Mouse (Mus musculus) common myeloid progenitor, adult 5-6 weeks (primary cell): ENCODE data around the gene Gse1. TPM values are rescaled to one million over a fixed set of nuclear protein-coding genes. Genes with fewer than 3 reads are reported as not detected.
A peak's percentile ranks its signal among the peaks of the same experiment; 100 is the strongest.

Source experiments
- ATAC-seq: replicated peaks from 2 replicates; pipeline ENCODE4 v1.8.0; 2016; ENCODE audit warnings: low read depth, mild to moderate bottlenecking, moderate TSS enrichment, inconsistent platforms; ENCODE audit not compliant: poor library complexity, severe bottlenecking
- total RNA-seq: library from RNA; stranded (forward); fragments of 200-1000, 187-1606 nt; gene quantifications from 2 replicates; pipeline ENCODE4 v1.2.3, GENCODE M21; 2017

Gse1 gene
- total RNA-seq, 1 experiment from 2014 or later: 46.6 TPM

GRCm38 (mm10) chr8:120208113-120208512 lies 20.1 kb upstream of the Gse1 start:
- ATAC-seq: no peak

DNA sequence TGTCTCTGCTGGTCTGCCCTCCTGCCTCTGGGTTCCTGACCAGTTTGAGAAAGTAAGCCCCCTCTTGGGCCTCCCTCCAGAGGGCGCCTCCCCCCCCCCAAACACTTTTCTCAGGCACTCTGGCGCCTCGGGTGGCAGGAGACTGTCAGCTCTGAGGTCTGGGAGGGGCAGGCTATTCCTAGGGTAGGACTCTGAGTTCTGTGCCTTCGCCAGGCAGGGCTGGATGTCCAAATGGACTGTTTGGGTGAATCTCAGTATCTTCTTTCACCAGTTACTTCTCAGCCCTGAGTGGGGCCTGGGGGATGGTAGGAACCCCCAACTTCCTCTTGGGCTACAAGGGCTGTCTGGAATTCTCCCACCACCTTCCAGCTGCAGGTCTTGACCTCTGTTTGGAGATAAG lies 16.9 kb upstream of the Gse1 start:
- peak; percentile 67 for ATAC-seq

- ATAC-seq: no peak
Observed at GRCm38 (mm10) chr8:120212596-120212995, 15.7 kb upstream of the Gse1 start.

DNA sequence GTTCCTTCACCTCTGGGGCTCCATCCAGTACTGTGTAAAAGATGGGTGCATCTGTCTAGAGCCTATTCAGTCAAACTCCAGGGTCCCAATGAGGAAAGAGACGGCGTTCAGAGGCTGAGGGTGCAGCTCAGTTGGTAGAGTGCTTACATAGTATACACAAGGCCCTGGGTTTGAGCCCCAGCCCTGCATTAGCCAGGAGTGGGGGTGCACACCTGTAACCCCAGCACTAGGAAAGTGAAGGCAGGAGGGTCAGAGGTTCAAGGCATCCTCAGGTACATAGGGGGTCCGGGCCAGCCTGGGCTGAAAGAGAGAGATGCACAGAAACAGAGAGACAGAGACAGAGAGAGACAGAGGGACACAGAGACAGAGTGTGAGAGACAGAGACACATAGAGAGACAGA lies 15.0 kb upstream of the Gse1 start:
- ATAC-seq: no peak

DNA sequence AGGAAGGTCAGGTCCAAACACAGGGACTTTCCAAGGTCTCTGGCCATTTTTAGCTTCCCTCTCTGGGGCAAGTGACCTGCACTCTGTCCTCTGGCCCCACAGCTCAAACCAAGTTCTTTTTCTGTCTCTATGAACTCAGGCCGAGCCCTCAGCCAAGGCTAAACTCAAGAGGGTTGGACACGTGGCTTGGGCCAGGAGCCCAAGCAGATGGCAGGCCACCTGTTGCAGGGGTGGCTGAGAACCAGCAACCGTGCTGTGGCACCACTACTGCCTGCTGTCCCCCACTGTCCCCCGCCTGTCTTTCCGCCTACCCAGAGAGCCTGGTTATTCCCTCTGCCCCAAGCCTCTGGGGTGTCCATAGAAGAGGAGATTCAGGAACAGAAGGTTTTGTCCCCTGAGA lies 14.3 kb upstream of the Gse1 start:
- no peak for ATAC-seq

DNA sequence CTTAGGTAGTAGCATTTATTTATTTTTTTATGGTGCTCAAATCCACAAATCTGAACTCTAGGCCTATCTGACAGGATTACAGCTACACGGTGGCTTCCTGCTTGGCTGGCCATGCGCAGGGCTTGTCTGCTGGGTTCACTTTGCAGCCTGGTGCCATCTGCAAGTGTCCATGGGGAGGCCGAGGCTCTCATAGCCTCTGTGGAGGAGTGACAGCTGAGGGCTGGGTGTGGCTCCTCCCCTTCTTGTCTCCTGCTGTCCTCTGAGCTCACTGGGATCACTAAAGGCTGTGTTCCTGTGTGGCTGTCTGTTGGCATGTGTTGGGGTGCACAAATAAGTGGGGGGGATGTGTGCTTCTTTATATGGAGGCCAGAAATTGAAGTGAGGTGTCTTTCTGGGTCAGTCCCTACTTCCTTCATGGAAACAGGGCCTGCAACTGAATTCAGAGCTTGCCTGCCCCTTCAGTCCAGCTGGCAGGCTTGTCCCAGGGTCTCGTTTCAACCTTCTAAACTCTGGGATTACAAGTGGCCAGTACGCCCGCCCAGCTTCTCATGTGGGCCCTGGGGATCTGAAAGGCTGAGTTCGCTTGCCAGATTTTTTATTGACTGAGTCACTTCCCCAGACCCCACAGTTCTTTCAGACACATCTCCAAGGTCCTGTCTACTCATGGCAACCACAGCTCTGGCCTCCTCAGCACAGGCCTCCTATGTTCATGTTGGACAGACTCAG lies 12.7 kb upstream of the Gse1 start:
- no peak for ATAC-seq

DNA sequence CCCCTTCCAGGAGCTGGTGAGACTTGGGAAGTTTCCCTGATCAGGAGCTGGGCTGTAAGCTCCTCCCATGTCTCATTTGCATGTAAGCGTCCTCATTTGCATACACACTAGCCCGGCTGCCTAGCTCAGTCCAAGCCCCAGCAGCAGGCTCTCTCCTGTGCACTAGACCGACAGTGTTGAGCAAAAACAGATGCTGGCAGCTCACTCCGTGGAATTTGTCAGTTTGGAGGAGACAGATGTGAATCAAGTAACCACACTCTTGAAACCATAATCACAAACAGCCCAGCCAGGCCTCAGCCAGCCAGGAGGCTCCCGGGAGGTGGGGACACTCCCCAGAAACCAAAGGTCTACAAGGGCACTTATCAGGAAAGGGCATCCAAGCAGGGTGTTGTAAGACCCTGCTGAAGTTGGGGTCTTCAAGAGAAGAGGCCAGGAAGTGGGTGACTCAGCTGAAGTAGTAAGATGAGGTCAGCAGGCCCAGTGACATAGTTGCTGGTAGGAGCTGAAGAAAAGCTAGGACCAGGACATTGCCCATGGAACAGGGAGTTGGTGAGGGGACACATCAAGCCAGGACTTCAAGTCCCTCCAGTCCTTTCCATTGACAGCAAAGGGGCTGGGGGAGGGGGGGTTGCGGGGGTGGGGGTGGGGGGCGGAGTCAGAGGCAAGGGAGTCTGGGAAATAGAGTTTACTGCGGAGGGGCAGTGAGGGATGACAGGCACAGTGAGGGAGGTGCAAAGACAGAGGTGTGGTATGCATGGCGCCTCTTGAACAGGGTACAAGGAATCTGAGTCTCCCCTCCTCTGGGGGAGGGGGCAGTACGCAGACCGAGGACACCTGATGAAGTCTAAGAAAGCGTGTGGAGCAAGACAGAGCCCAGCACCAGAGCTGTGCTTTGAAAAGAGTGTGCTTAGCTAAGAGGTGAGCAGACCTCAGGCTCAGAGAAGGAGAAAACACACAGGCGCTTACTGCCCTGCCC lies 11.1 kb upstream of the Gse1 start:
- ATAC-seq: peak; percentile 73

- ATAC-seq: no peak
Observed at GRCm38 (mm10) chr8:120222548-120222947, 5.7 kb upstream of the Gse1 start.

DNA sequence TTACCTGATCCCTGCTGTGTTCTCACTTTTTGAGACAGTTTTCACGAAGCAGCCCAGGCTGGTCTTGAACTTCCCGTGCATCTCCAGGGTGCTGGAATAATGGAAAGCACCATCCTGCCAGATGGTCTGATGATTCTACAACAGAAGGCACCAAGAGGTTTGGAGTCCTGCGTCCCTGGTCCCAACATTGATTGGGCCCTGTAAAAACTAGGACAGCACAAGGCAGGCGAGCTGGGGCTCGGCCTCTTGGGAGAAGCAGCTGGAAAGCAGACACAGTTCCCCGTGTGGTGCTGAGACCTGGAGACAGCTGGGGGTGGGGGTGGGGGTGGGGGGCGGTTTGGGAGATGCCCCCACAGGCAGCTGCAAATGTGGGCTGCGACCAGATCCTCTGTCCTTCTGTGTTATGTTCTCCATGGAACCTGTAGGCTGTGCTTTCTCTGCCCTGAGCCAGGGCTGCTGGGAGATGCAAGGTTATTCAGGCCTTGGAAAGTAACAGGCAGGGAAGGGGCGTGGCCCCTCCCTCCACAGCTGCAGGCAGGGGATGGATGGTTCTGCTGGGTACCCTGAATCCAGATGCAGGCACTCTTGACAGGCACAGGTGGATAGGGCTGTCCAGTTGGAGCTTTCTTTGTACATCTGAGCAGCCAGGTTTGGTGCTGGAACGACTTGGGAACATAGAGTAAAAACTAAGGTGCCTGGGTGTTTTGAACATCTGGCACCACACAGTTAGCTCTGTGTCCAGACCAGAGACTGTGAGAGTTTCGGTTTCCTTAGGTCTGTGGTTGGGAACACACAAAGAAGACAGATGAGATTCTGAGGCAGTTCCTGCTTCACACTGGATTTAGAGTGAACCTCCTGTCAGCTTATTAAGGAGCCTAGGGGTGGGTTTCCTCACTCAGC lies 3.5 kb upstream of the Gse1 start:
- peak; percentile 43 for ATAC-seq

GRCm38 (mm10) chr8:120225421-120226151 lies 2.7 kb upstream of the Gse1 start:
- peak; percentile 38 for ATAC-seq

- no peak for ATAC-seq
Observed at GRCm38 (mm10) chr8:120226700-120227577, 1.3 kb upstream of the Gse1 start.

DNA sequence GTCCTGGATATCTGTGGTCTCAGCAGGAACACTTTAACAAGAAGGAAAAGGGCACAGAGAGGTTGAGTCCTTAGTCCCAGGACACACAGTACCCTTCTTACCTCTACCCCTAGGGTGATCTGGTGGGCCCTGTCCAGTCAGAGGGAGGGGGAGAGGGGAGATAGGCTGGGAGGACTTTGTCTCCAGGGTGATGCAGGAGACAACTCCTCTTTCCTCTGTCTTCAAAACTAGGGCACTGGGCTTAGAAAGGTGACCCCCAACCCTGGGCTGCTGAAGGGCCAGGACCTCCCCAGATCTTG lies 729 bp upstream of the Gse1 start:
- no peak for ATAC-seq

- no peak for ATAC-seq
Observed at GRCm38 (mm10) chr8:120228781-120229573, 721 bp downstream of the Gse1 start.

- 0 out of 2 replicates have a peak, but pooled peaks have one; percentile 1 for ATAC-seq
Observed at GRCm38 (mm10) chr8:120229574-120229916, 1.3 kb downstream of the Gse1 start.

- peak; percentile 0; the same call in 1 of the 2 replicates for ATAC-seq
Observed at GRCm38 (mm10) chr8:120230081-120230480, 1.8 kb downstream of the Gse1 start.

DNA sequence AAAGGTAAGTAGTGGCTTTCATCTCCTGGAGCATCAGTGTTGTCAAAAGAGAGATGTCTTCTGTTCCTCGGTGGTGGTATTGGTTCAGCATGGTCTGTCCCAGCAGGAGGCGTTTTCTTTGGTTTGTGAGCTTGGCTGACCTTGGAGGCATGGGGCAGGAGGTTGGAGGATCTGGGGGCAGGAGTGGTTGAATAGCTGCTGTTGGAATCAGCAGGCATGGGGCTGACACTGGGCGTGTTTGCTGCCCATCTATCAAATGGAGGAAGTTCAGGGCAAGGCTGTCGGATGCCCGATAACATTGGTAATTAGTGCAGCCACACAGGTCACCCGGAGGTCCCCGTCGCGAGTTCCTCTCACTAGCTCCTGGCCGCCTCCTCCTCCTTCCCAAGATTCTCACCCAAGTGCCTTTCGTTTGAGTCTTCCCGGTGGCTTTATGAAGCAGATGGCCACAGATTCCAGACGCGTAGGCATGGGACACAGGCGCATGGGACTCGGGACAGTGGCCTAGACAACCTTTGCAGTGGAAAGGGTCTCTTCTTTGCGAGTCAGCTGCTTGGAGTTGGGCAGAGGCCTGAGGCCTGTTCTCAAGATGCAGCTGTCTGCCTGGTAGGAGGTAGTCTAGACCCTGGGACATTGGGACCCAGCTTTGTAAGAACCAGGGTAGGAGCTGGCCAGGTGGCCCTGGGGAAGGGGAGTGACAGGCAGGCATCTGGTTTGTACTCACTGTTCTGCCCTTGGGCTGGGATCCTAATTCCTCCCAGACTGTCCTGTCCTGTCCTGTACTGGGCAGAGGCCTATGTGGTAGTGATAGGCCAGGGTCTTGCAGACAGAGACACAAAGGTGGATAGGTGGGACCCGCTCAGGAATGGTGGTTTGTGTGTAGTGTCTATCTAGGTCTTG lies 2.7 kb downstream of the Gse1 start:
- ATAC-seq: peak; percentile 66

DNA sequence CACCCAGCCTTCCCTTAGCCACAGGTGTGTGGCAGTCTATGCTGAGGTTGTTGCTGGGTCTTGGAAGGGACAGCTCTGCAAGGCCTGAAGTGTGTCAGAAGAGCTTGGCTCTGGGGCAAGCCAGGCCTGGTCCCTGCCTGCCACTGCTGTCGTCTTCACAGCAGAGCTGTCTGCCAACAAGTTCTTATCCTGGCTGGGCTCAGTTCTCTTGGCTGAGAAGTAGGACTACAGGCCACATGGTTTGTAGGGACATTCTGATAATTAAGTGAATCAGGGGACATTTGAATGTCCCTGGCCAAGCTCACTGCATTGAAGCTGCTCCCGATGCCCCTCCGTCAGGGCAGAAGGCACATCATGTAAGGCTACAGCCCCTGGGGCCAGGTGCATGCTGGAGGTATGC lies 3.6 kb downstream of the Gse1 start:
- ATAC-seq: no peak
